Mouse (Mus musculus) kidney, embryonic 16.5 days (tissue): ENCODE measurements around the gene Agpat1. TPM values are rescaled to one million over a fixed set of nuclear protein-coding genes. Genes with fewer than 3 reads are reported as not detected.

Experiments used
- ATAC-seq: fragments of 200-750 bp; cut with Nextera tagmentation; 2 replicates; pipeline ENCODE4 v1.8.0; 2017; ENCODE audit warnings: moderate TSS enrichment; ENCODE audit not compliant: low FRiP score, low TSS enrichment
- H3K27ac ChIP-seq: fragments of 300-500 bp; sonication (generic); 2 replicates; pipeline ENCODE4 v1.5.1; 2014; ENCODE audit warnings: low read length
- H3K27me3 ChIP-seq: fragments of 300-500 bp; sonication (generic); 2 replicates; pipeline ENCODE4 v1.6.1; 2014; ENCODE audit warnings: low read length, control low read depth, mixed read lengths; ENCODE audit not compliant: insufficient read depth
- H3K36me3 ChIP-seq: fragments of 300-500 bp; sonication (generic); 2 replicates; pipeline ENCODE4 v1.6.1; 2014; ENCODE audit warnings: low read length, control low read depth, mixed read lengths; ENCODE audit not compliant: insufficient read depth
- H3K4me1 ChIP-seq: fragments of 300-500 bp; sonication (generic); 2 replicates; pipeline ENCODE4 v1.6.1; 2014; ENCODE audit warnings: low read length, control low read depth, mixed read lengths; ENCODE audit not compliant: insufficient read depth
- H3K4me2 ChIP-seq: fragments of 300-500 bp; sonication (generic); replicated peaks from 2 replicates; pipeline ENCODE4 v1.6.1; 2014; ENCODE audit warnings: low read depth, low read length
- H3K4me3 ChIP-seq: fragments of 300-500 bp; sonication (generic); 2 replicates; pipeline ENCODE4 v1.5.1; 2014; ENCODE audit warnings: mild to moderate bottlenecking, low read length
- H3K9ac ChIP-seq: fragments of 300-500 bp; sonication (generic); replicated peaks from 2 replicates; pipeline ENCODE4 v1.6.1; 2014; ENCODE audit warnings: low read length
- H3K9me3 ChIP-seq: fragments of 300-500 bp; sonication (generic); 2 replicates; pipeline ENCODE4 v1.6.1; 2016; ENCODE audit warnings: low read length, control low read depth
- WGBS: fragments of 180-500 bp; shearing (Covaris S2); extraction: QIAGEN DNeasy Blood & Tissue Kit; methylation state at CpG from one replicate; pipeline ENCODE4 v1.1.7; 2014; 5-methylcytosine and 5-hydroxymethylcytosine counted together
- polyA plus RNA-seq: library from polyadenylated mRNA; unstranded; fragments of >200 nt; fragmentation: Nextera tagmentation; extraction: Ambion mirVana; gene quantifications from 2 replicates; pipeline ENCODE4 v1.2.1, GENCODE M21; 2015

Agpat1 gene
- polyA plus RNA-seq, 1 experiment from 2014 or later: 81.8 TPM

GRCm38 (mm10) chr17:34627943-34628643 is 24.0 kb downstream of the Agpat1 start, which contains the start of gene Ppt2:
TSS of gene Ppt2 (minus strand) at chr17:34628510.
- Histone ChIP-seq H3K27me3 (peaks cover 26% of the 10 kb centered on the region), H3K4me1 (peaks cover 54% of the 10 kb centered on the region), H3K9ac (peak within 1 kb of the TSS; percentile 87), H3K36me3 (0 out of 2 replicates have a peak, but pooled peaks cover 15% of the 10 kb centered on the region), H3K4me3 (peak within 1 kb of the TSS; percentile 84), H3K27ac (peak within 1 kb of the TSS; percentile 98), H3K9me3 (no peaks in the 10 kb centered on the region), H3K4me2 (peak within 1 kb of the TSS; percentile 87)
- ATAC-seq: peak; percentile 8
- WGBS: 3% methylated on average over 29 of the region's 29 CpGs

- WGBS: 25% methylated on average over 5 of the region's 5 CpGs
- peak overlapping the region; percentile 87 for H3K9ac ChIP-seq
Observed at GRCm38 (mm10) chr17:34628644-34628967, 24.5 kb downstream of the Agpat1 start.

GRCm38 (mm10) chr17:34629221-34629751 is 25.2 kb downstream of the Agpat1 start, which contains the start of gene Prrt1:
TSS of gene Prrt1 (plus strand) at chr17:34629533.
- peak within 1 kb of the TSS; percentile 87 for H3K4me2 ChIP-seq
- 0 out of 2 replicates have a peak, but pooled peaks cover 6% of the 10 kb centered on the region for H3K36me3 ChIP-seq
- ATAC-seq: no peak
- H3K4me3 ChIP-seq: peak within 1 kb of the TSS; percentile 84
- no peaks in the 10 kb centered on the region for H3K9me3 ChIP-seq
- WGBS: 4% methylated on average over 11 of the region's 16 CpGs
- peaks cover 26% of the 10 kb centered on the region for H3K27me3 ChIP-seq
- peak within 1 kb of the TSS; percentile 87 for H3K9ac ChIP-seq
- H3K4me1 ChIP-seq: peaks cover 54% of the 10 kb centered on the region
- peak within 1 kb of the TSS; percentile 98 for H3K27ac ChIP-seq

More at GRCm38 (mm10) chr17:34628644-34628967, 24.5 kb downstream of the Agpat1 start:
- H3K9me3 ChIP-seq: no peaks in the 10 kb centered on the region
- peak overlapping the region; percentile 84 for H3K4me3 ChIP-seq
- H3K4me1 ChIP-seq: peaks cover 54% of the 10 kb centered on the region
- peak overlapping the region; percentile 98 for H3K27ac ChIP-seq
- H3K4me2 ChIP-seq: peak overlapping the region; percentile 87
- peaks cover 26% of the 10 kb centered on the region for H3K27me3 ChIP-seq
- no peak for ATAC-seq
- H3K36me3 ChIP-seq: 0 out of 2 replicates have a peak, but pooled peaks cover 11% of the 10 kb centered on the region

GRCm38 (mm10) chr17:34629796-34630603 is 25.9 kb downstream of the Agpat1 start:
- 17% methylated on average over 12 of the region's 12 CpGs for WGBS
- H3K27me3 ChIP-seq: peaks cover 26% of the 10 kb centered on the region
- peak overlapping the region; percentile 87 for H3K4me2 ChIP-seq
- no peak overlapping the region for H3K9ac ChIP-seq
- 0 out of 2 replicates have a peak, but pooled peaks cover 6% of the 10 kb centered on the region for H3K36me3 ChIP-seq
- peak overlapping the region; percentile 12; the same call in 1 of the 2 replicates for H3K4me3 ChIP-seq
- H3K27ac ChIP-seq: no peak overlapping the region
- no peak for ATAC-seq
- H3K9me3 ChIP-seq: no peaks in the 10 kb centered on the region
- H3K4me1 ChIP-seq: peaks cover 54% of the 10 kb centered on the region

GRCm38 (mm10) chr17:34630761-34631301 is 26.8 kb downstream of the Agpat1 start:
- Histone ChIP-seq H3K36me3 (no peaks in the 10 kb centered on the region), H3K4me3 (peak overlapping the region; percentile 36), H3K4me1 (peaks cover 51% of the 10 kb centered on the region), H3K4me2 (peak overlapping the region; percentile 56), H3K27ac (no peak overlapping the region), H3K9me3 (no peaks in the 10 kb centered on the region), H3K9ac (peak overlapping the region; percentile 53; the same call in 1 of the 2 replicates), H3K27me3 (peaks cover 26% of the 10 kb centered on the region)
- ATAC-seq: no peak
- 2% methylated on average over 44 of the region's 48 CpGs for WGBS

GRCm38 (mm10) chr17:34631647-34632046 is 27.6 kb downstream of the Agpat1 start:
- Histone ChIP-seq H3K9ac (peak overlapping the region; percentile 54; the same call in 1 of the 2 replicates), H3K4me2 (peak overlapping the region; percentile 82), H3K4me1 (peaks cover 43% of the 10 kb centered on the region), H3K9me3 (no peaks in the 10 kb centered on the region), H3K27ac (no peak overlapping the region), H3K36me3 (no peaks in the 10 kb centered on the region), H3K4me3 (peak overlapping the region; percentile 46), H3K27me3 (peaks cover 26% of the 10 kb centered on the region)
- WGBS: 8% methylated on average over 12 of the region's 12 CpGs
- no peak for ATAC-seq

- no peaks in the 10 kb centered on the region for H3K36me3 ChIP-seq
- peak overlapping the region; percentile 82 for H3K4me2 ChIP-seq
- H3K9ac ChIP-seq: peak overlapping the region; percentile 54
- ATAC-seq: peak; percentile 36
- WGBS: under 1% methylated on average over 26 of the region's 26 CpGs
- peaks cover 43% of the 10 kb centered on the region for H3K4me1 ChIP-seq
- H3K27ac ChIP-seq: peak overlapping the region; percentile 28; the same call in 1 of the 2 replicates
- H3K9me3 ChIP-seq: no peaks in the 10 kb centered on the region
- H3K4me3 ChIP-seq: peak overlapping the region; percentile 46
- H3K27me3 ChIP-seq: peaks cover 26% of the 10 kb centered on the region
Observed at GRCm38 (mm10) chr17:34632261-34632691, 28.2 kb downstream of the Agpat1 start.

GRCm38 (mm10) chr17:34635671-34636070 is 31.6 kb downstream of the Agpat1 start:
- no peak overlapping the region for H3K4me2 ChIP-seq
- 80% methylated on average over 2 of the region's 2 CpGs for WGBS
- H3K9ac ChIP-seq: no peak overlapping the region
- H3K9me3 ChIP-seq: no peaks in the 10 kb centered on the region
- H3K4me3 ChIP-seq: no peak overlapping the region
- peaks cover 16% of the 10 kb centered on the region for H3K4me1 ChIP-seq
- H3K27me3 ChIP-seq: peaks cover 14% of the 10 kb centered on the region
- H3K27ac ChIP-seq: no peak overlapping the region
- H3K36me3 ChIP-seq: no peaks in the 10 kb centered on the region
- ATAC-seq: no peak

GRCm38 (mm10) chr17:34637459-34637858 is 33.4 kb downstream of the Agpat1 start:
- peaks cover 8% of the 10 kb centered on the region; the same call in 1 of the 2 replicates for H3K4me1 ChIP-seq
- no peak for ATAC-seq
- H3K4me3 ChIP-seq: no peak overlapping the region
- H3K36me3 ChIP-seq: no peaks in the 10 kb centered on the region
- no peak overlapping the region for H3K27ac ChIP-seq
- H3K4me2 ChIP-seq: no peak overlapping the region
- 63% methylated on average over 3 of the region's 3 CpGs for WGBS
- H3K9ac ChIP-seq: no peak overlapping the region
- no peaks in the 10 kb centered on the region for H3K9me3 ChIP-seq
- H3K27me3 ChIP-seq: no peaks in the 10 kb centered on the region
